Mouse (Mus musculus) forebrain, embryonic 13.5 days (tissue): ENCODE data around the gene Nhlrc1. TPM values are rescaled to one million over a fixed set of nuclear protein-coding genes. Genes with fewer than 3 reads are reported as not detected.

ENCODE experiments used
- ATAC-seq: fragments of 200-750 bp; cut with Nextera tagmentation; 2 replicates; pipeline ENCODE4 v1.8.0; 2017
- H3K27ac ChIP-seq: fragments of 300-500 bp; sonication (generic); 2 replicates; pipeline ENCODE4 v1.5.1; 2015; ENCODE audit warnings: inconsistent platforms, mild to moderate bottlenecking, moderate library complexity
- H3K27me3 ChIP-seq: fragments of 300-500 bp; sonication (generic); 2 replicates; pipeline ENCODE4 v1.6.1; 2015; ENCODE audit warnings: mild to moderate bottlenecking, inconsistent platforms
- H3K36me3 ChIP-seq: fragments of 300-500 bp; sonication (generic); 2 replicates; pipeline ENCODE4 v1.6.1; 2015; ENCODE audit warnings: mild to moderate bottlenecking, inconsistent platforms; ENCODE audit not compliant: poor library complexity, severe bottlenecking
- H3K4me1 ChIP-seq: fragments of 300-500 bp; sonication (generic); 2 replicates; pipeline ENCODE4 v1.6.1; 2015; ENCODE audit warnings: inconsistent platforms
- H3K4me2 ChIP-seq: fragments of 300-500 bp; sonication (generic); 2 replicates; pipeline ENCODE4 v1.6.1; 2015; ENCODE audit warnings: inconsistent platforms, mild to moderate bottlenecking, moderate library complexity
- H3K4me3 ChIP-seq: fragments of 300-500 bp; sonication (generic); 2 replicates; pipeline ENCODE4 v1.5.1; 2015; ENCODE audit warnings: mild to moderate bottlenecking, inconsistent platforms
- H3K9ac ChIP-seq: fragments of 300-500 bp; sonication (generic); 2 replicates; pipeline ENCODE4 v1.6.1; 2015; ENCODE audit warnings: mild to moderate bottlenecking, inconsistent platforms
- H3K9me3 ChIP-seq: fragments of 300-500 bp; sonication (generic); replicated peaks from 2 replicates; pipeline ENCODE4 v1.6.1; 2016; ENCODE audit warnings: inconsistent platforms
- WGBS: fragments of 180-500 bp; shearing (Covaris S2); methylation state at CpG from one replicate; pipeline ENCODE4 v1.1.7; 2015; 5-methylcytosine and 5-hydroxymethylcytosine counted together
- polyA plus RNA-seq: library from polyadenylated mRNA; unstranded; fragments of >200 nt; fragmentation: Nextera tagmentation; extraction: Ambion mirVana; gene quantifications from 2 replicates; pipeline ENCODE4 v1.2.1, GENCODE M21; 2015

Gene Nhlrc1
- polyA plus RNA-seq, 1 experiment from 2014 or later, result 7.2 TPM

- Histone ChIP-seq H3K9ac (no peak overlapping the region), H3K4me2 (peak overlapping the region; percentile 99), H3K9me3 (no peaks in the 10 kb centered on the region), H3K36me3 (0 out of 2 replicates have a peak, but pooled peaks cover 4% of the 10 kb centered on the region), H3K27me3 (no peaks in the 10 kb centered on the region), H3K4me3 (peak overlapping the region; percentile 87), H3K4me1 (peaks cover 13% of the 10 kb centered on the region), H3K27ac (no peak overlapping the region)
- no peak for ATAC-seq
- WGBS, result 37% methylated on average over 8 of the region's 8 CpGs
Measured at GRCm38 (mm10) chr13:47042024-47042633, 27.5 kb upstream of the Nhlrc1 start.

GRCm38 (mm10) chr13:47040061-47040460, 25.4 kb upstream of the Nhlrc1 start:
- Histone ChIP-seq H3K36me3 (0 out of 2 replicates have a peak, but pooled peaks cover 4% of the 10 kb centered on the region), H3K4me2 (no peak overlapping the region), H3K4me3 (no peak overlapping the region), H3K27me3 (no peaks in the 10 kb centered on the region), H3K9me3 (no peaks in the 10 kb centered on the region), H3K27ac (no peak overlapping the region), H3K9ac (no peak overlapping the region), H3K4me1 (peaks cover 13% of the 10 kb centered on the region)
- WGBS, result 90% methylated on average over 5 of the region's 5 CpGs
- no peak for ATAC-seq

GRCm38 (mm10) chr13:47037946-47038345, 23.3 kb upstream of the Nhlrc1 start:
- H3K4me2 ChIP-seq, result no peak overlapping the region
- no peaks in the 10 kb centered on the region for H3K9me3 ChIP-seq
- H3K27ac ChIP-seq, result no peak overlapping the region
- no peak overlapping the region for H3K4me3 ChIP-seq
- 0 out of 2 replicates have a peak, but pooled peaks cover 4% of the 10 kb centered on the region for H3K36me3 ChIP-seq
- 0 out of 2 replicates have a peak, but pooled peaks cover 3% of the 10 kb centered on the region for H3K4me1 ChIP-seq
- 82% methylated on average over 6 of the region's 6 CpGs for WGBS
- H3K27me3 ChIP-seq, result no peaks in the 10 kb centered on the region
- no peak for ATAC-seq
- H3K9ac ChIP-seq, result no peak overlapping the region

GRCm38 (mm10) chr13:47033602-47034001, 19.0 kb upstream of the Nhlrc1 start:
- no peak overlapping the region for H3K4me2 ChIP-seq
- H3K4me3 ChIP-seq, result no peak overlapping the region
- peaks cover 10% of the 10 kb centered on the region; the same call in 1 of the 2 replicates for H3K36me3 ChIP-seq
- no peaks in the 10 kb centered on the region for H3K27me3 ChIP-seq
- H3K27ac ChIP-seq, result no peak overlapping the region
- H3K9me3 ChIP-seq, result no peaks in the 10 kb centered on the region
- no peaks in the 10 kb centered on the region for H3K4me1 ChIP-seq
- WGBS, result 90% methylated on average over 4 of the region's 4 CpGs
- no peak for ATAC-seq
- no peak overlapping the region for H3K9ac ChIP-seq

- Histone ChIP-seq H3K4me2 (no peak overlapping the region), H3K27ac (no peak overlapping the region), H3K4me3 (no peak overlapping the region), H3K9ac (no peak overlapping the region), H3K4me1 (no peaks in the 10 kb centered on the region), H3K9me3 (no peaks in the 10 kb centered on the region), H3K27me3 (no peaks in the 10 kb centered on the region), H3K36me3 (peaks cover 12% of the 10 kb centered on the region; the same call in 1 of the 2 replicates)
- WGBS, result 93% methylated on average over 17 of the region's 17 CpGs
- ATAC-seq, result no peak
Measured at GRCm38 (mm10) chr13:47030376-47031107, 15.9 kb upstream of the Nhlrc1 start.

GRCm38 (mm10) chr13:47020798-47021197, 6.1 kb upstream of the Nhlrc1 start:
- WGBS, result 81% methylated on average over 7 of the region's 7 CpGs

GRCm38 (mm10) chr13:47019774-47020173, 5.1 kb upstream of the Nhlrc1 start:
- Histone ChIP-seq H3K27ac (no peak overlapping the region), H3K36me3 (0 out of 2 replicates have a peak, but pooled peaks cover 3% of the 10 kb centered on the region), H3K9me3 (no peaks in the 10 kb centered on the region), H3K4me1 (no peaks in the 10 kb centered on the region), H3K27me3 (no peaks in the 10 kb centered on the region), H3K4me3 (no peak overlapping the region), H3K4me2 (no peak overlapping the region), H3K9ac (no peak overlapping the region)
- WGBS, result 86% methylated on average over 7 of the region's 7 CpGs
- ATAC-seq, result no peak

More at GRCm38 (mm10) chr13:47020798-47021197, 6.1 kb upstream of the Nhlrc1 start:
- peaks cover 11% of the 10 kb centered on the region; the same call in 1 of the 2 replicates for H3K36me3 ChIP-seq
- no peak for ATAC-seq
- no peak overlapping the region for H3K9ac ChIP-seq
- no peaks in the 10 kb centered on the region for H3K9me3 ChIP-seq
- H3K4me2 ChIP-seq, result no peak overlapping the region
- no peak overlapping the region for H3K4me3 ChIP-seq
- H3K27me3 ChIP-seq, result no peaks in the 10 kb centered on the region
- no peaks in the 10 kb centered on the region for H3K4me1 ChIP-seq
- no peak overlapping the region for H3K27ac ChIP-seq

GRCm38 (mm10) chr13:47017259-47017658, 2.6 kb upstream of the Nhlrc1 start:
- 48% methylated on average over 5 of the region's 5 CpGs for WGBS
- Histone ChIP-seq H3K9ac (no peak overlapping the region), H3K27ac (no peak overlapping the region), H3K9me3 (peaks cover 3% of the 10 kb centered on the region; the same call in 1 of the 2 replicates), H3K36me3 (no peaks in the 10 kb centered on the region), H3K27me3 (peaks cover 8% of the 10 kb centered on the region), H3K4me3 (no peak overlapping the region), H3K4me2 (no peak overlapping the region), H3K4me1 (peaks cover 9% of the 10 kb centered on the region)
- no peak for ATAC-seq

GRCm38 (mm10) chr13:47015195-47015501, 498 bp upstream of the Nhlrc1 start:
- ATAC-seq, result 0 out of 2 replicates have a peak, but pooled peaks have one; percentile 4
- peak overlapping the region; percentile 97 for H3K4me2 ChIP-seq
- H3K9ac ChIP-seq, result no peak overlapping the region
- peaks cover 8% of the 10 kb centered on the region for H3K27me3 ChIP-seq
- H3K36me3 ChIP-seq, result peaks cover 11% of the 10 kb centered on the region
- peaks cover 23% of the 10 kb centered on the region for H3K9me3 ChIP-seq
- peak overlapping the region; percentile 56; the same call in 1 of the 2 replicates for H3K4me3 ChIP-seq
- H3K27ac ChIP-seq, result no peak overlapping the region
- 77% methylated on average over 5 of the region's 5 CpGs for WGBS
- H3K4me1 ChIP-seq, result peaks cover 9% of the 10 kb centered on the region

GRCm38 (mm10) chr13:47013740-47014139, 910 bp downstream of the Nhlrc1 start:
- H3K4me3 ChIP-seq, result peak overlapping the region; percentile 56
- no peak overlapping the region for H3K27ac ChIP-seq
- peaks cover 33% of the 10 kb centered on the region for H3K9me3 ChIP-seq
- peaks cover 9% of the 10 kb centered on the region for H3K4me1 ChIP-seq
- peaks cover 16% of the 10 kb centered on the region for H3K36me3 ChIP-seq
- no peak overlapping the region for H3K9ac ChIP-seq
- H3K27me3 ChIP-seq, result peaks cover 8% of the 10 kb centered on the region
- no peak for ATAC-seq
- WGBS, result 66% methylated on average over 10 of the region's 10 CpGs
- peak overlapping the region; percentile 97 for H3K4me2 ChIP-seq

GRCm38 (mm10) chr13:47001590-47001989, 13.1 kb downstream of the Nhlrc1 start:
- no peaks in the 10 kb centered on the region for H3K4me1 ChIP-seq
- no peaks in the 10 kb centered on the region; the same call in 1 of the 2 replicates for H3K9me3 ChIP-seq
- WGBS, result 94% methylated on average over 4 of the region's 4 CpGs
- H3K36me3 ChIP-seq, result no peaks in the 10 kb centered on the region
- no peak overlapping the region for H3K27ac ChIP-seq
- H3K27me3 ChIP-seq, result no peaks in the 10 kb centered on the region
- H3K9ac ChIP-seq, result no peak overlapping the region
- H3K4me3 ChIP-seq, result no peak overlapping the region
- H3K4me2 ChIP-seq, result no peak overlapping the region
- ATAC-seq, result no peak

- H3K4me1 ChIP-seq, result no peaks in the 10 kb centered on the region
- H3K27me3 ChIP-seq, result no peaks in the 10 kb centered on the region
- no peak overlapping the region for H3K9ac ChIP-seq
- WGBS, result 67% methylated on average over 5 of the region's 5 CpGs
- H3K9me3 ChIP-seq, result no peaks in the 10 kb centered on the region
- H3K4me3 ChIP-seq, result no peak overlapping the region
- no peak overlapping the region for H3K4me2 ChIP-seq
- no peak overlapping the region for H3K27ac ChIP-seq
- no peaks in the 10 kb centered on the region for H3K36me3 ChIP-seq
- ATAC-seq, result no peak
Measured at GRCm38 (mm10) chr13:46999498-46999897, 15.2 kb downstream of the Nhlrc1 start.
